Mouse (Mus musculus) embryonic facial prominence, embryonic 11.5 days (tissue): ENCODE data around the gene Ddit4. TPM values are rescaled to one million over a fixed set of nuclear protein-coding genes. Genes with fewer than 3 reads are reported as not detected.

Experiments
- ATAC-seq: fragments of 200-750 bp; cut with Nextera tagmentation; replicated peaks from 2 replicates; pipeline ENCODE4 v1.8.0; 2017; ENCODE audit warnings: low read depth; ENCODE audit not compliant: insufficient number of reproducible peaks, low FRiP score, low TSS enrichment
- DNase-seq: peaks from one replicate; pipeline ENCODE4 v3.0.0-alpha.2; 2015; ENCODE audit warnings: low spot score
- H3K27ac ChIP-seq: fragments of 300-500 bp; sonication (generic); replicated peaks from 2 replicates; pipeline ENCODE4 v1.5.1; 2014; ENCODE audit warnings: mild to moderate bottlenecking, low read depth, low read length, control low read depth
- H3K27me3 ChIP-seq: fragments of 300-500 bp; sonication (generic); 2 replicates; pipeline ENCODE4 v1.6.1; 2014; ENCODE audit warnings: mild to moderate bottlenecking, low read length, moderate library complexity, mixed read lengths; ENCODE audit not compliant: control insufficient read depth, insufficient read depth
- H3K36me3 ChIP-seq: fragments of 300-500 bp; sonication (generic); replicated peaks from 2 replicates; pipeline ENCODE4 v1.6.1; 2014; ENCODE audit warnings: low read depth, mild to moderate bottlenecking, low read length, moderate library complexity, mixed read lengths; ENCODE audit not compliant: control insufficient read depth, insufficient read depth
- H3K4me1 ChIP-seq: fragments of 300-500 bp; sonication (generic); 2 replicates; pipeline ENCODE4 v1.6.1; 2014; ENCODE audit warnings: low read length, mixed read lengths; ENCODE audit not compliant: control insufficient read depth, insufficient read depth
- H3K4me2 ChIP-seq: fragments of 300-500 bp; sonication (generic); 2 replicates; pipeline ENCODE4 v1.6.1; 2014; ENCODE audit warnings: low read depth, mild to moderate bottlenecking, control low read depth, low read length, moderate library complexity
- H3K4me3 ChIP-seq: fragments of 300-500 bp; sonication (generic); 2 replicates; pipeline ENCODE4 v1.5.1; 2014; ENCODE audit warnings: low read depth, low read length, control low read depth
- H3K9ac ChIP-seq: fragments of 300-500 bp; sonication (generic); replicated peaks from 2 replicates; pipeline ENCODE4 v1.6.1; 2014; ENCODE audit warnings: mild to moderate bottlenecking, control low read depth, low read length
- H3K9me3 ChIP-seq: fragments of 300-500 bp; sonication (generic); replicated peaks from 2 replicates; pipeline ENCODE4 v1.6.1; 2016; ENCODE audit warnings: mild to moderate bottlenecking, low read length, inconsistent platforms, mixed read lengths; ENCODE audit not compliant: control insufficient read depth
- WGBS: fragments of 180-500 bp; shearing (Covaris S2); extraction: QIAGEN DNeasy Blood & Tissue Kit; methylation state at CpG from one replicate; pipeline ENCODE4 v1.1.7; 2014; 5-methylcytosine and 5-hydroxymethylcytosine counted together
- polyA plus RNA-seq: library from polyadenylated mRNA; unstranded; fragments of >200 nt; fragmentation: Nextera tagmentation; extraction: Ambion mirVana; gene quantifications from 2 replicates; pipeline ENCODE4 v1.2.1, GENCODE M21; 2014

The Ddit4 gene
- polyA plus RNA-seq, 1 experiment from 2014 or later = 6.3 TPM

GRCm38 (mm10) chr10:59918111-59918510 lies 33.5 kb downstream of the Ddit4 start:
- H3K4me1 ChIP-seq = peaks cover 2% of the 10 kb centered on the region
- ATAC-seq = no peak
- WGBS = 87% methylated on average over 4 of the region's 4 CpGs

GRCm38 (mm10) chr10:59916649-59917048 lies 35.0 kb downstream of the Ddit4 start:
- no peak overlapping the region for H3K4me3 ChIP-seq
- H3K9ac ChIP-seq = peak overlapping the region; percentile 4; the same call in 1 of the 2 replicates
- ATAC-seq (peak; percentile 79), DNase-seq (peak; percentile 87)
- H3K9me3 ChIP-seq = no peaks in the 10 kb centered on the region
- peaks cover 2% of the 10 kb centered on the region for H3K4me1 ChIP-seq
- H3K4me2 ChIP-seq = peak overlapping the region; percentile 29
- H3K36me3 ChIP-seq = no peaks in the 10 kb centered on the region
- H3K27me3 ChIP-seq = no peaks in the 10 kb centered on the region
- H3K27ac ChIP-seq = peak overlapping the region; percentile 5; the same call in 1 of the 2 replicates
- WGBS = 1% methylated on average over 10 of the region's 10 CpGs

More at GRCm38 (mm10) chr10:59918111-59918510, 33.5 kb downstream of the Ddit4 start:
- no peaks in the 10 kb centered on the region for H3K27me3 ChIP-seq
- no peak overlapping the region for H3K27ac ChIP-seq
- H3K4me3 ChIP-seq = no peak overlapping the region
- no peaks in the 10 kb centered on the region for H3K36me3 ChIP-seq
- H3K9ac ChIP-seq = no peak overlapping the region
- H3K9me3 ChIP-seq = no peaks in the 10 kb centered on the region
- no peak for DNase-seq
- no peak overlapping the region for H3K4me2 ChIP-seq

GRCm38 (mm10) chr10:59916159-59916558 lies 35.5 kb downstream of the Ddit4 start:
- Histone ChIP-seq H3K4me2 (peak overlapping the region; percentile 29), H3K27me3 (no peaks in the 10 kb centered on the region), H3K4me1 (peaks cover 6% of the 10 kb centered on the region), H3K4me3 (no peak overlapping the region), H3K27ac (peak overlapping the region; percentile 5; the same call in 1 of the 2 replicates), H3K9me3 (no peaks in the 10 kb centered on the region), H3K9ac (peak overlapping the region; percentile 4; the same call in 1 of the 2 replicates), H3K36me3 (no peaks in the 10 kb centered on the region)
- ATAC-seq (no peak), DNase-seq (no peak)
- 7% methylated on average over 4 of the region's 4 CpGs for WGBS

GRCm38 (mm10) chr10:59915196-59915962 lies 36.3 kb downstream of the Ddit4 start:
- no peak overlapping the region for H3K27ac ChIP-seq
- H3K36me3 ChIP-seq = no peaks in the 10 kb centered on the region
- H3K4me3 ChIP-seq = no peak overlapping the region
- no peaks in the 10 kb centered on the region for H3K27me3 ChIP-seq
- 83% methylated on average over 8 of the region's 8 CpGs for WGBS
- H3K4me2 ChIP-seq = no peak overlapping the region
- ATAC-seq = no peak
- no peak overlapping the region for H3K9ac ChIP-seq
- no peak for DNase-seq
- H3K9me3 ChIP-seq = no peaks in the 10 kb centered on the region
- peaks cover 7% of the 10 kb centered on the region for H3K4me1 ChIP-seq

GRCm38 (mm10) chr10:59911561-59912198 lies 40.0 kb downstream of the Ddit4 start:
- H3K9me3 ChIP-seq = no peaks in the 10 kb centered on the region
- H3K27me3 ChIP-seq = no peaks in the 10 kb centered on the region
- WGBS = 3% methylated on average over 25 of the region's 25 CpGs
- peak overlapping the region; percentile 39 for H3K4me2 ChIP-seq
- no peak overlapping the region for H3K27ac ChIP-seq
- no peaks in the 10 kb centered on the region for H3K36me3 ChIP-seq
- peaks cover 22% of the 10 kb centered on the region for H3K4me1 ChIP-seq
- H3K4me3 ChIP-seq = no peak overlapping the region
- H3K9ac ChIP-seq = peak overlapping the region; percentile 46
- 0 out of 2 replicates have a peak, but pooled peaks have one; percentile 17 for ATAC-seq
- DNase-seq = peak; percentile 56

- H3K27ac ChIP-seq = no peak overlapping the region
- no peak overlapping the region; the same call in 1 of the 2 replicates for H3K9ac ChIP-seq
Measured at GRCm38 (mm10) chr10:59911091-59911490, 40.5 kb downstream of the Ddit4 start.

GRCm38 (mm10) chr10:59909357-59909847 lies 42.2 kb downstream of the Ddit4 start:
- H3K27ac ChIP-seq = no peak overlapping the region
- no peaks in the 10 kb centered on the region for H3K9me3 ChIP-seq
- no peaks in the 10 kb centered on the region for H3K27me3 ChIP-seq
- H3K4me1 ChIP-seq = peaks cover 22% of the 10 kb centered on the region
- H3K36me3 ChIP-seq = no peaks in the 10 kb centered on the region
- H3K9ac ChIP-seq = no peak overlapping the region
- peak; percentile 61 for DNase-seq
- no peak overlapping the region for H3K4me3 ChIP-seq
- WGBS = 7% methylated on average over 14 of the region's 14 CpGs
- no peak for ATAC-seq
- H3K4me2 ChIP-seq = peak overlapping the region; percentile 21

More at GRCm38 (mm10) chr10:59911091-59911490, 40.5 kb downstream of the Ddit4 start:
- no peaks in the 10 kb centered on the region for H3K36me3 ChIP-seq
- H3K4me2 ChIP-seq = peak overlapping the region; percentile 39; the same call in 1 of the 2 replicates
- H3K4me1 ChIP-seq = peaks cover 22% of the 10 kb centered on the region
- 19% methylated on average over 6 of the region's 6 CpGs for WGBS
- DNase-seq (no peak), ATAC-seq (no peak)
- H3K9me3 ChIP-seq = no peaks in the 10 kb centered on the region
- no peak overlapping the region for H3K4me3 ChIP-seq
- H3K27me3 ChIP-seq = no peaks in the 10 kb centered on the region
